Mouse (Mus musculus): ENCODE data around the gene Ankrd55. TPM values are rescaled to one million over a fixed set of nuclear protein-coding genes. Genes with fewer than 3 reads are reported as not detected.
A peak's percentile ranks its signal among the peaks of the same experiment; 100 is the strongest.

Gene Ankrd55
- polyA plus RNA-seq (2015; fragmentation: Nextera tagmentation; extraction: Ambion mirVana) = 0.16 and 0.21 TPM in 2 replicates

DNA sequence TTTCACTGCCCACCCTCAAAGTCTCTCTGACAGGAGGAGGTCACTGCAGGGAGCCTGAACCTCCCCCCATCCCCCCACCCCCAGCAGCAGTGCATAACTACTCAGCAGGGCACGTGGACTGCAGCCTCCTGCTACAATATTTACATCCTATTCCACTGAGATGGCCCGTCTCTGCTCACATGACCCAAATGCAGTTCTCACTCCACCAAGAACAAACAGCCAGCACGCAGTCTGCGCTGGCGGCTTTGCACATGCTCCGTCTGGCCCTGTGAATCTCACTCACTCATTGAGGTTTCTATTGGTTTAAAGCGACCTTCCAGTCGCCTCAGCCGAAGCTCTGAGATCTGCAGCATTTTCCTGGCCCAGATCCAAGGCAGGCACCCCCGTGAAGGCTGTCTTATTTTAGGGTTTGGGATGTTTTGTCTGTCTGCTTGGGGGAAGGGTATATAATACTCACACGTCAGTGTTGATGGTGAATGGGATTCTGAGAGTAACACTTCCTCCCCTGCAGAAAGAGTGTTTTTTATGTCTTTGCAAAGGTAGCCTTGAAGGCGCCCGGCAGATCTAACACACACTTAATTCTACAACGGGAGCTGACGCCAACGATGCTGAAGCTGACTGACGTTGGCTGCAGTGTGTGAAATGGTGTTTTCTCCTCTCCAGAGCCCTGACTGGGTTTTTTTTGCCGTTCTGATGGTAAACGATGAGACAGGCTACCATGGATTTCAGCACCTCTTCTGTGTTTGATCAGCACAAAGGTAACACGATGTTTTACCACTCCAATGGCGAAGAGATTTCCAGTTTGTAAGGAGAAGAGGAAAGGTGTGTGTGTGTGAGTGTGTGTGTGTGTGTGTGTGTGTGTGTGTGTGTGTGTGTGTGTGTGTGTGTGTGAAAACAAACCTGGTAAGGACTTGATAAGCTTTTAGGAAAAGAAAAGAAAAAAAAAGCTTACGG is at the start of gene Ankrd55:
Gene Ankrd55 (plus strand): TSS at position 227 of the 954 bp plus-strand sequence.
- peak; percentile 95 for ATAC-seq
- H3K27ac ChIP-seq (ENCODE audit: low read length) = 0 out of 2 replicates have a peak within 1 kb of the TSS, but pooled peaks have one; percentile 7
- 12% methylated on average over 22 of the region's 22 CpGs for WGBS
- H3K36me3 ChIP-seq (ENCODE audit: control insufficient read depth, insufficient read depth, low read length) = no peaks in the 10 kb centered on the region
- H3K4me3 ChIP-seq (ENCODE audit: low read length) = peak within 1 kb of the TSS; percentile 17; the same call in 1 of the 2 replicates
- no peaks in the 10 kb centered on the region for H3K9me3 ChIP-seq (ENCODE audit: control insufficient read depth, low read length)
- no peaks in the 10 kb centered on the region for H3K27me3 ChIP-seq (replicated peaks; ENCODE audit: control insufficient read depth, insufficient read depth, low read length)
- H3K4me2 ChIP-seq (ENCODE audit: low read depth, low read length) = peak within 1 kb of the TSS; percentile 46
- H3K4me1 ChIP-seq (ENCODE audit: control insufficient read depth, insufficient read depth, low read length) = peaks cover 9% of the 10 kb centered on the region
- peak within 1 kb of the TSS; percentile 2; the same call in 1 of the 2 replicates for H3K9ac ChIP-seq (ENCODE audit: low read depth, low read length)

- H3K27me3 ChIP-seq (replicated peaks; ENCODE audit: control insufficient read depth, insufficient read depth, low read length) = no peaks in the 10 kb centered on the region
- WGBS = 82% methylated on average over 2 of the region's 2 CpGs
Observed at GRCm38 (mm10) chr13:112239239-112239638, 49.0 kb upstream of the Ankrd55 start.

GRCm38 (mm10) chr13:112241431-112241830 is 46.8 kb upstream of the Ankrd55 start:
- H3K27ac ChIP-seq (ENCODE audit: low read length) = no peak overlapping the region
- no peak overlapping the region for H3K4me3 ChIP-seq (ENCODE audit: low read length)
- H3K27me3 ChIP-seq (replicated peaks; ENCODE audit: control insufficient read depth, insufficient read depth, low read length) = no peaks in the 10 kb centered on the region
- no peak overlapping the region for H3K4me2 ChIP-seq (ENCODE audit: low read depth, low read length)
- H3K9me3 ChIP-seq (ENCODE audit: control insufficient read depth, low read length) = no peaks in the 10 kb centered on the region
- no peak overlapping the region for H3K9ac ChIP-seq (ENCODE audit: low read depth, low read length)
- ATAC-seq = no peak
- WGBS = 38% methylated on average over 8 of the region's 8 CpGs
- no peaks in the 10 kb centered on the region for H3K4me1 ChIP-seq (ENCODE audit: control insufficient read depth, insufficient read depth, low read length)
- H3K36me3 ChIP-seq (ENCODE audit: control insufficient read depth, insufficient read depth, low read length) = no peaks in the 10 kb centered on the region

More at GRCm38 (mm10) chr13:112239239-112239638, 49.0 kb upstream of the Ankrd55 start:
- no peak for ATAC-seq
- Histone ChIP-seq H3K36me3 (ENCODE audit: control insufficient read depth, insufficient read depth, low read length) (no peaks in the 10 kb centered on the region), H3K27ac (ENCODE audit: low read length) (no peak overlapping the region), H3K4me3 (ENCODE audit: low read length) (no peak overlapping the region), H3K4me1 (ENCODE audit: control insufficient read depth, insufficient read depth, low read length) (no peaks in the 10 kb centered on the region), H3K4me2 (ENCODE audit: low read depth, low read length) (no peak overlapping the region), H3K9ac (ENCODE audit: low read depth, low read length) (no peak overlapping the region), H3K9me3 (ENCODE audit: control insufficient read depth, low read length) (no peaks in the 10 kb centered on the region)

DNA sequence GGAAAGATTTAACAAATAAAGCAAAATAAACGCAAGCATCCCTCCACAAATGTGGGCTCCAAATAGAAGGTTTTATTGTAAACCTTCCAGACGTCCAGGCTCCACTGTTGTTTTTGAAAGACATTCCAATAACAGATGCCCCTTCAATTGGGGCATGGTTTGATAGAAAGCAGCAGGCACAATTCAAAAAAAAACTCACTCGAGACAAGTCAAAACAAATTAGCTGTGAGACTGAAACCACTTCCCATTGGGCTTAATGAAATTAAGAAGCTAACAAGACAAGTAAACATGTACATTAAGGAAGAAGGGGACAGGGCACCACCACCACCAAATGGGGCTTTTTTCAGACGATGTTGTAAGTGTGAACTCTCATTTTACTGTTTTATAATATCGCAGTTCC is 43.1 kb upstream of the Ankrd55 start:
- no peak overlapping the region for H3K27ac ChIP-seq (ENCODE audit: low read length)
- peaks cover 8% of the 10 kb centered on the region; the same call in 1 of the 2 replicates for H3K9me3 ChIP-seq (ENCODE audit: control insufficient read depth, low read length)
- no peaks in the 10 kb centered on the region for H3K36me3 ChIP-seq (ENCODE audit: control insufficient read depth, insufficient read depth, low read length)
- no peaks in the 10 kb centered on the region for H3K27me3 ChIP-seq (replicated peaks; ENCODE audit: control insufficient read depth, insufficient read depth, low read length)
- H3K4me3 ChIP-seq (ENCODE audit: low read length) = no peak overlapping the region
- no peaks in the 10 kb centered on the region for H3K4me1 ChIP-seq (ENCODE audit: control insufficient read depth, insufficient read depth, low read length)
- WGBS = 50% methylated on average over 5 of the region's 5 CpGs
- no peak overlapping the region for H3K9ac ChIP-seq (ENCODE audit: low read depth, low read length)
- no peak overlapping the region for H3K4me2 ChIP-seq (ENCODE audit: low read depth, low read length)
- ATAC-seq = no peak

DNA sequence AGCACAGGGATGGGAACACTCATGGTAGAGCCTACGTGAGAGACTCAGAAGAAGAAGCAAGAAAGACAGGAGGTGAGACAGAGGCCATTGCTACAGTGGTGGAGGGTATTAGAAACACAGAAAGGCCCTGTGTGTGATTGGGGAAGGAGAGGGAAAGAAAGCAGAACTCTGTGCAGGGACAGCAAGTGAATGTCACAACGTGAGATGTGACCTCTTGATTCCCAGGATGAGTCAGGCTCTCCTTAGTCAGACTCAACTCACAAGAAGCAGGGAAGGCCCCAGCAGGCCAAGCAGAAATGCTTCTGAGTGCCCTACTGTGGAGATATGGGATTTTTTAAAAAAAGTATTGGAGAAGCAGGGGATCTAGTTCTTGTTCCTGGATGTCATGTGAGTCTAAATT is 36.8 kb upstream of the Ankrd55 start:
- peaks cover 8% of the 10 kb centered on the region; the same call in 1 of the 2 replicates for H3K9me3 ChIP-seq (ENCODE audit: control insufficient read depth, low read length)
- H3K9ac ChIP-seq (ENCODE audit: low read depth, low read length) = no peak overlapping the region
- 68% methylated on average over 2 of the region's 2 CpGs for WGBS
- H3K27me3 ChIP-seq (replicated peaks; ENCODE audit: control insufficient read depth, insufficient read depth, low read length) = no peaks in the 10 kb centered on the region
- ATAC-seq = no peak
- H3K4me1 ChIP-seq (ENCODE audit: control insufficient read depth, insufficient read depth, low read length) = peaks cover 14% of the 10 kb centered on the region
- no peak overlapping the region for H3K4me3 ChIP-seq (ENCODE audit: low read length)
- H3K4me2 ChIP-seq (ENCODE audit: low read depth, low read length) = no peak overlapping the region
- no peak overlapping the region for H3K27ac ChIP-seq (ENCODE audit: low read length)
- no peaks in the 10 kb centered on the region for H3K36me3 ChIP-seq (ENCODE audit: control insufficient read depth, insufficient read depth, low read length)

- H3K4me1 ChIP-seq (ENCODE audit: control insufficient read depth, insufficient read depth, low read length) = peaks cover 14% of the 10 kb centered on the region
- WGBS = 81% methylated on average over 3 of the region's 3 CpGs
- no peaks in the 10 kb centered on the region for H3K27me3 ChIP-seq (replicated peaks; ENCODE audit: control insufficient read depth, insufficient read depth, low read length)
- no peak overlapping the region for H3K4me2 ChIP-seq (ENCODE audit: low read depth, low read length)
- ATAC-seq = no peak
- no peak overlapping the region for H3K4me3 ChIP-seq (ENCODE audit: low read length)
- H3K27ac ChIP-seq (ENCODE audit: low read length) = peak overlapping the region; percentile 24; the same call in 1 of the 2 replicates
- peaks cover 8% of the 10 kb centered on the region; the same call in 1 of the 2 replicates for H3K9me3 ChIP-seq (ENCODE audit: control insufficient read depth, low read length)
- H3K9ac ChIP-seq (ENCODE audit: low read depth, low read length) = no peak overlapping the region
- H3K36me3 ChIP-seq (ENCODE audit: control insufficient read depth, insufficient read depth, low read length) = no peaks in the 10 kb centered on the region
Observed at GRCm38 (mm10) chr13:112252012-112252411, 36.2 kb upstream of the Ankrd55 start.

DNA sequence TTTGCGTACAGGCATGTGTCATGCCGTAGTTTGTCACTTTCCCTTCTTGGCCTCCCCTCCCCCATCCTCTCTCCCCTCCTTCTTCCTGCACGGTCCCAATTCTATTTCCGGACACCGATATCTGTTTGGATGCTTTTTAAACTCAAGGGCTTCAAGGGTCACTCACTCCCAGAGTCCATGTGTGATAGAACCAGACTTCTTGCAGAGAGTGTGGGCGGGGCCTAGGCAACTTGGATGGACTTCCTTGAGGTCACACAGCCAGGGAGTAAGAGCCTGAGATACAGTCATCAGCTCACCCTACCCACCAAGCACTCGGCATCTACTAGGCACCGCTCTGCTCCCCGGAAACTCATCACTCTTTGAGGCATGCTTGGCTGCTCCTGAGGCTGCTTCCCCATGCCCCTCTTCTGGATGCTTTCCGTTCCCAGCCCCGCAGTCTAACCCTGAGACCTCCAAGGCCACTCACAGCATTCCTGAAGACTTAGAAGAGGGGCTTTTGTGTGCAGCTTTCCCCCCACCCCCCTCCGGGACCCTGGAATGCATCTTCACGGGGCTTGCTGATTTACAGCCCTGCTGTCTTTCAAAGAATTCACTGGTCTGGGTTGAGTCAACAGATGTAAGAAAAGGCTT is 35.1 kb upstream of the Ankrd55 start:
- Histone ChIP-seq H3K36me3 (ENCODE audit: control insufficient read depth, insufficient read depth, low read length) (no peaks in the 10 kb centered on the region), H3K27me3 (replicated peaks; ENCODE audit: control insufficient read depth, insufficient read depth, low read length) (no peaks in the 10 kb centered on the region), H3K9me3 (ENCODE audit: control insufficient read depth, low read length) (peaks cover 8% of the 10 kb centered on the region; the same call in 1 of the 2 replicates), H3K4me3 (ENCODE audit: low read length) (no peak overlapping the region), H3K27ac (ENCODE audit: low read length) (no peak overlapping the region), H3K4me2 (ENCODE audit: low read depth, low read length) (no peak overlapping the region), H3K4me1 (ENCODE audit: control insufficient read depth, insufficient read depth, low read length) (peaks cover 14% of the 10 kb centered on the region), H3K9ac (ENCODE audit: low read depth, low read length) (no peak overlapping the region)
- 36% methylated on average over 13 of the region's 13 CpGs for WGBS
- ATAC-seq = peak; percentile 59; the same call in 1 of the 2 replicates

DNA sequence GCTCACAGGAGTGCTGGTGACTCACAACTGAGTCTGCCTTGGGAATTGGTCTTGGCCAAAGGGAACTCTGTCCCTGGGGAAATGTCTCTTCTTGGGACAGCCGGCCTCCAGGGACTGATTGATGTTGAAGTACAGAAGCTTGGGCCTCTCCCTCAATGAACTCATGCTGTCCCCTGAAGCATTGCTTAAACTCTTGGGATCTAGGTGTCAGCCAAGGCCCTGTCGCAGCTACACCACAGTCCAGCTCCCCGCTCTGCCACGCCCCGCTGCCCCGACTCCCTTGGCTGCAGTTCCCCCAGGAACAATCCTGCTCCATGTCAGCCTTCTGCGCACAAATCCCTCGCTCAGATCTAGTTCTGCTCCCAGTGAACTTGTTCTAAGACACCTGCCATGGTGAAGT is 34.1 kb upstream of the Ankrd55 start:
- H3K4me2 ChIP-seq (ENCODE audit: low read depth, low read length) = no peak overlapping the region
- no peak overlapping the region for H3K27ac ChIP-seq (ENCODE audit: low read length)
- H3K36me3 ChIP-seq (ENCODE audit: control insufficient read depth, insufficient read depth, low read length) = no peaks in the 10 kb centered on the region
- 74% methylated on average over 8 of the region's 8 CpGs for WGBS
- no peaks in the 10 kb centered on the region for H3K27me3 ChIP-seq (replicated peaks; ENCODE audit: control insufficient read depth, insufficient read depth, low read length)
- H3K4me1 ChIP-seq (ENCODE audit: control insufficient read depth, insufficient read depth, low read length) = peaks cover 14% of the 10 kb centered on the region
- no peak overlapping the region for H3K9ac ChIP-seq (ENCODE audit: low read depth, low read length)
- peaks cover 5% of the 10 kb centered on the region; the same call in 1 of the 2 replicates for H3K9me3 ChIP-seq (ENCODE audit: control insufficient read depth, low read length)
- ATAC-seq = no peak
- H3K4me3 ChIP-seq (ENCODE audit: low read length) = no peak overlapping the region

DNA sequence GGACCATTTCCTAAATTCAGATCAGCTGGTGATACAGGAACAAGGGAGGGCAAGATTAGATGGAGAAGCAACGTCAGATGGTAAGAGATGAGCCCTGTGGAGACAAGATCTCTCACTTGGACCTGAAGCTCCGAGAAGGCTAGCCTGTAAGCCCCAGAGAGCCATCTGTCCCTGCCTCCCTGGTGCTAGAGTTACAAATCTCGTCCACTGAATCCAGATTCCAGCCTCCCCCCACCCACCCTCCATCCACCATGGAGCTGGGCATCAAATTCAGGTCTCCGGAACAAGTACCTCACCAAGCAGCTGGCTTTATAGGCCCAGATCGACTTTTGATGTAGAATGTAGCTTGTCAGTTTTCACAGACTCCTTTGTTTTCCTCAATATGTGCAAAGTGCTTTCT is 32.4 kb upstream of the Ankrd55 start:
- H3K4me2 ChIP-seq (ENCODE audit: low read depth, low read length) = no peak overlapping the region
- no peaks in the 10 kb centered on the region for H3K36me3 ChIP-seq (ENCODE audit: control insufficient read depth, insufficient read depth, low read length)
- H3K9me3 ChIP-seq (ENCODE audit: control insufficient read depth, low read length) = no peaks in the 10 kb centered on the region
- no peak overlapping the region for H3K4me3 ChIP-seq (ENCODE audit: low read length)
- no peaks in the 10 kb centered on the region for H3K27me3 ChIP-seq (replicated peaks; ENCODE audit: control insufficient read depth, insufficient read depth, low read length)
- ATAC-seq = no peak
- no peak overlapping the region for H3K27ac ChIP-seq (ENCODE audit: low read length)
- H3K9ac ChIP-seq (ENCODE audit: low read depth, low read length) = no peak overlapping the region
- 79% methylated on average over 5 of the region's 5 CpGs for WGBS
- H3K4me1 ChIP-seq (ENCODE audit: control insufficient read depth, insufficient read depth, low read length) = peaks cover 14% of the 10 kb centered on the region

All from intestine, embryonic 16.5 days (tissue).